Mouse (Mus musculus) cerebellum, postnatal 14 days (tissue): ENCODE results near the gene Rhox4a.
"Not testable (repeated sequence)": the region's sequence is repeated elsewhere in the genome, so short reads cannot be mapped to it uniquely, and the experiment has no call there.

Experiments used
- DNase-seq, 2 experiments: peaks; one replicate each; pipeline ENCODE4 v3.0.0; 2021; ENCODE audit warnings: mixed read lengths in 2 of 2

Rhox4a gene

GRCm38 (mm10) chrX:37265038-37265437 is at the start of gene Rhox4a:
Rhox4a (plus strand) TSS chrX:37265338.
- DNase-seq: not testable (repeated sequence)

GRCm38 (mm10) chrX:37222158-37222557 is 43.0 kb upstream of the Rhox4a start, which contains the start of gene Rhox1:
Rhox1 (minus strand) TSS chrX:37222258.
- DNase-seq: not testable (repeated sequence)

GRCm38 (mm10) chrX:37244676-37245075 is 20.5 kb upstream of the Rhox4a start, which contains the start of gene Rhox2a:
Rhox2a (plus strand) TSS chrX:37244976.
- DNase-seq: not testable (repeated sequence)

- DNase-seq: not testable (repeated sequence)
These were observed 15.5 kb upstream of the Rhox4a start, which contains the start of gene Rhox3a for GRCm38 (mm10) chrX:37249619-37250018. Rhox3a (plus strand) TSS chrX:37249919.
